In genomic region chr5:142880246-142880645, GRCm38 (mm10) we compare ENCODE assay signal across 11 mouse cellular contexts. TPM values are rescaled to one million over a fixed set of nuclear protein-coding genes. Genes with fewer than 3 reads are reported as not detected.
DNase-seq lines count a peak whose midpoint lies in the region; ATAC-seq lines count a peak whose summit lies in the region.
"Had no signal": no experiment of that assay in that cellular context is flagged by ENCODE, and none has a peak within 500 bp of the region (broad histone marks: within the 10 kb centered on the region; RNA-seq: fewer than 3 reads in every experiment).

No protein-coding gene starts in this region.

- 0 out of 2 replicates have a peak overlapping the region, but pooled peaks have one; percentile 40 for H3K27ac ChIP-seq in forebrain, embryonic 14.5 days (ENCODE audit: low read depth, low read length)
- H3K27ac ChIP-seq in limb, embryonic 13.5 days, result peak overlapping the region; percentile 17; the same call in 1 of the 2 replicates

- H3K9me3 ChIP-seq in forebrain, embryonic 14.5 days (replicated peaks; ENCODE audit: control insufficient read depth, low read length), result no peaks in the 10 kb centered on the region
- H3K9me3 ChIP-seq in limb, embryonic 13.5 days, result no peaks in the 10 kb centered on the region
- H3K9me3 ChIP-seq: megakaryocyte, embryonic 14.5 days had no signal

- H3K27me3 ChIP-seq in forebrain, embryonic 14.5 days (replicated peaks; ENCODE audit: control insufficient read depth, insufficient read depth, low read length), result no peaks in the 10 kb centered on the region
- H3K27me3 ChIP-seq in limb, embryonic 13.5 days, result no peaks in the 10 kb centered on the region
- H3K27me3 ChIP-seq: megakaryocyte, embryonic 14.5 days had no signal

- H3K4me3 ChIP-seq in forebrain, embryonic 14.5 days (ENCODE audit: low read depth, low read length), result no peak overlapping the region
- no peak overlapping the region for H3K4me3 ChIP-seq in limb, embryonic 13.5 days

- H3K4me1 ChIP-seq in forebrain, embryonic 14.5 days (ENCODE audit: control insufficient read depth, insufficient read depth, low read length), result peaks cover 9% of the 10 kb centered on the region
- H3K4me1 ChIP-seq in limb, embryonic 13.5 days, result peaks cover 9% of the 10 kb centered on the region

- H3K4me2 ChIP-seq in forebrain, embryonic 14.5 days (ENCODE audit: low read length), result no peak overlapping the region
- H3K4me2 ChIP-seq in limb, embryonic 13.5 days (replicated peaks), result no peak overlapping the region

- peaks cover 46% of the 10 kb centered on the region for H3K36me3 ChIP-seq in forebrain, embryonic 14.5 days (ENCODE audit: control insufficient read depth, insufficient read depth, low read length)
- peaks cover 63% of the 10 kb centered on the region for H3K36me3 ChIP-seq in limb, embryonic 13.5 days

- WGBS in forebrain, embryonic 14.5 days, result 76% methylated on average over 6 of the region's 6 CpGs
- WGBS in limb, embryonic 13.5 days, result 85% methylated on average over 6 of the region's 6 CpGs

- no peak overlapping the region for H3K9ac ChIP-seq in forebrain, embryonic 14.5 days (ENCODE audit: low read length)
- H3K9ac ChIP-seq in limb, embryonic 13.5 days, result 0 out of 2 replicates have a peak overlapping the region, but pooled peaks have one; percentile 25

- no peak for DNase-seq in cerebellum, postnatal 4 days (ENCODE audit: low spot score in 2 of 2)
- peak; percentile 24 for DNase-seq in 3T3-L1 (ENCODE audit: low read depth, low spot score)
- DNase-seq in forebrain, embryonic 14.5 days (ENCODE audit: low spot score), result no peak
- DNase-seq in embryo, embryonic 9.5 days (ENCODE audit: extremely low spot score), result no peak
- DNase-seq in embryo, embryonic 11 days, result no peak
- DNase-seq: kidney, postnatal 25 days; thymus, postnatal 36 days had no signal

- ATAC-seq in cerebellum, adult (ENCODE audit: insufficient number of reproducible peaks, low FRiP score, low TSS enrichment), result peak; percentile 38; the same call in 1 of the 2 replicates
- ATAC-seq in forebrain, embryonic 14.5 days, result no peak
- ATAC-seq in limb, embryonic 13.5 days (ENCODE audit: low FRiP score, low read depth), result no peak
- no peak for ATAC-seq in megakaryocyte, adult 5-6 weeks (ENCODE audit: poor library complexity, severe bottlenecking)

RNA-seq across cellular contexts. Expression of gene Fbxl18, which starts 15.0 kb away (rescaled TPM):
- polyA plus RNA-seq in forebrain, embryonic 14.5 days (2014; fragmentation: Nextera tagmentation; extraction: Ambion mirVana), result 14.5 and 20.8 TPM in 2 replicates
- 14.1 and 16.1 TPM in 2 replicates for polyA plus RNA-seq in limb, embryonic 13.5 days (2015; fragmentation: Nextera tagmentation; extraction: Ambion mirVana)
- 1.7 and 3.0 TPM in 2 replicates for total RNA-seq in megakaryocyte, adult 5-6 weeks (2015)
- 2.6 and 2.7 TPM in 2 replicates for total RNA-seq in megakaryocyte, adult 5-6 weeks (2017)

RNA-seq across cellular contexts. Expression of gene Actb, which starts 26.3 kb away (rescaled TPM):
- 18,122 and 18,216 TPM in 2 replicates for polyA plus RNA-seq in forebrain, embryonic 14.5 days (2014; fragmentation: Nextera tagmentation; extraction: Ambion mirVana)
- 15,880 and 15,896 TPM in 2 replicates for polyA plus RNA-seq in limb, embryonic 13.5 days (2015; fragmentation: Nextera tagmentation; extraction: Ambion mirVana)
- 15,428 and 15,938 TPM in 2 replicates for total RNA-seq in megakaryocyte, adult 5-6 weeks (2015)
- total RNA-seq in megakaryocyte, adult 5-6 weeks (2017), result 7,091 and 10,908 TPM in 2 replicates
